Mouse (Mus musculus): Measurements from ENCODE around the gene Olfr750.

The Olfr750 gene

DNA sequence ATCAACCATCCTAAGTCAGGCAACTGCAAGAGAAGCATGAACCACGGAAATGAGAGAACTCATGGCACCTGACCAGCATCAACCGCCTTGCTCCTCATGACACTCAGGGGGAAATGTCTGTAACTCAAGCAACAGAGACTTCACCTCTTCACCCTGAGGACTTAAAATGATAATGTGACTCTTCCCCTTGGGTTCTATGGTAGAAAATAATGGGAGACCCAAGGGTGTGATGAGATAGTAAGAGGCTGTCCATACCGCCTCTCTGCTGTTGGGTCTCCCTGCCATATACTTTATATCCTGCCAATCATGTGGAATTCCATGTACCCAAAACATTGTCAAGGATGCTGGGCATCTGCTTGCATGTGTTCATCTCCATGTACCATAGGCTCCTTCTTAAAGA, at the start of gene Olfr750:
Olfr750 (minus strand) TSS at position 101 of the 400 bp plus-strand sequence.
- DNase-seq (ENCODE audit: low spot score): no peak

GRCm38 (mm10) chr14:51113916-51114560, 39.8 kb upstream of the Olfr750 start, which contains the start of gene Eddm3b:
TSS of gene Eddm3b (plus strand) at chr14:51114426.
- no peak for DNase-seq (ENCODE audit: low spot score)

- no peak for DNase-seq (ENCODE audit: low spot score)
These were observed 39.2 kb upstream of the Olfr750 start for GRCm38 (mm10) chr14:51113476-51113875.

DNA sequence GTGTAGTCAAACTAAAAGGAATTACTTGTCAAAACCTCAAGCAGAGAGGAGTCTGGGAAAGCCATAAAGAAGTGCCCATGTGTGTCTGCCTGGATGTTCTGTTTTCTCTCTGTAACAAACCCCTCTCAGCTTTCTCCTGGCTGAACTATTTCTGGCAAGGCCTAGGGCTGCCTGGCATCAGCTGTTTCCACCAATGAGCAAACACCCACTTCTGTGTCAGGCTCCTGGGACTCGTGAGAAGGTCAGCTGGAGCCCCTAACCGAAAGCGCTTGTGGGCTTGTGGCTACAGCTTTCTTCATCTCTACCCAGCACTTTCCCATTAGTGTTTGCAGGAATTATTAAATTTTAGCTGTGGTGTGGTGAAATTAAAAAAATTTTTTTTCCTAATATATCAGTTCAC, 37.7 kb upstream of the Olfr750 start:
- DNase-seq (ENCODE audit: low spot score): no peak

DNA sequence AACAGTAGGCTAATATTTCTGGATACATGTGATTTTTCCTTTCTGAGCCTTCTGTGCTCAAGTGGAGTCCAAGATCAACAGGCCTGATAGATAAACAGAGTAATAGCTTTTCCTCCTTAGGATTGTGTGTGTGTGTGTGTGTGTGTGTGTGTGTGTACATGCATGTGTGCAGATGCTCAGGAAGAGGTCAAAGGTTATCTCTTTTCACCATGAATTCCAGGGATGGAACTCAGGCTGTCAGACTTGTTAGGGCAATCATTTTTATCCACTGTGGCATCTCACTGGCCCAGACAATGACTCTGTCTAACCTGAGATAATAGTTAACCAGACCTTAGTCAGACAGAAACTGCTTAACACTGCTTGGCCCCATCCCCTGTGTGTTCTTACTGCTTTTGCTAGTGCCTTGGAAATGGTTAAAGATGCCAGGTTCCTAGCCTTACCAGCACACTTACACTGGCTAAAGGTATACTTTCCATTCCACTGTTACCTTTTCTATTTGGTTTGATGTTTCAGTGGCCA, 32.3 kb upstream of the Olfr750 start:
- DNase-seq (ENCODE audit: low spot score): no peak

GRCm38 (mm10) chr14:51104366-51104765, 30.1 kb upstream of the Olfr750 start:
- DNase-seq (ENCODE audit: low spot score): no peak

DNA sequence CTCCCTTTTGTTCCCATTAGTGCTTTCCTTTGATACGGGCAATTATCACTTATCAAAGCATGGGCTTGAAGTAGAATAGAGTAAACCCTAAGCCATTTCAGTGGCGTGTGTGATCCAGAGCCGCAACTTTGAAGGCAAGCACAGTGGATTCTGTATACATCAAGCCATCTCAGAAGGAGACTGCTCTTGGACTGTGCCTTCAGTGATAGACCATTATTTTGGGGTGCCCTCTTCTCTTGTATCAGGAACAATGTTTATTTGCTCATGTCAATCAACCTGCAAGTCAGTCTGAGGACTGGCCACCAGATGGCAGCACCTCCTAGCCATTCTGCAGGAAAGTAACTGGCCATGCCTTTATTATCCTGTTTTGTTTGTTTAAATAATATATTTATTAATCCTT, 29.0 kb upstream of the Olfr750 start:
- DNase-seq (ENCODE audit: low spot score): peak; percentile 15

- no peak for DNase-seq (ENCODE audit: low spot score)
These were observed 27.0 kb upstream of the Olfr750 start for GRCm38 (mm10) chr14:51101284-51101683.

- DNase-seq (ENCODE audit: low spot score): no peak
These were observed 24.7 kb upstream of the Olfr750 start for GRCm38 (mm10) chr14:51098921-51099320.

- DNase-seq (ENCODE audit: low spot score): peak; percentile 49
These were observed 24.1 kb upstream of the Olfr750 start for GRCm38 (mm10) chr14:51098300-51098699.

DNA sequence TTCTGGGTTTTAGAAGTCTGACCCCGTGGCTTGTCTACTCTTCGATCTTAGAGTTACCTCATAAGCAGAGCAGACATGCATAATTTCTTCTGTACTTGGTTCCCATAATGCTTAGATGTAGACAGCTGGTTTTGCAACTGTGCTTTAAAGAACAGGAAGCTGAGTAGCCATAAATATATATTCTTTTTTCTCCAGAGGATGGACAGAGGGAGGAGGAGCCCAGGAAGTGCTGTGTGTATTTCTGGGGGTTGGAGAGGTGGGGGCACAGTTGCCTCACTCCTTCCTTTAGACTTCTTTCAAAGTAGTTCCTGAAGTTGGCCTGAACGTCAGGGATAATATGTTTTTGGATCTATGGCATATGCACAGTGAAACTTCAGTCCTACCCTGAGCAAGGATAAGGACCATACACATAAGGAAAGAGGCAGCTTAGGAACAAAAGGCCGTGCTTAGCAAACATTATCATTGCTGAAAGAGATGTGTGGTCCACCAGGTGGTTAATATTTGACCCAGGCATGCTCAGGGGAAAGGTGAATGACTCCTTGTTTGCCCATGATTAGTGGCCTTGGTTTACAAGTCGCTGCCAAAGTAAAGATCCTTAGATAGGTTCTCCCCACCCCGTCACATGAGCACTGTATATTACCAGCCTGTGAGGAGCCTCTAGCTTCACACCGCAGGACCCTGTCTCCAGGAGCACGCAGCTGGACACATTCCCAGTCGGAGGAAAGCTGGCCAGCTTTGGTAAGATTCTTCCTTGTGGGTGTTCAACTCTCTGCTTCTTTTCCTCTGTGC, 21.7 kb upstream of the Olfr750 start:
- no peak for DNase-seq (ENCODE audit: low spot score)

DNA sequence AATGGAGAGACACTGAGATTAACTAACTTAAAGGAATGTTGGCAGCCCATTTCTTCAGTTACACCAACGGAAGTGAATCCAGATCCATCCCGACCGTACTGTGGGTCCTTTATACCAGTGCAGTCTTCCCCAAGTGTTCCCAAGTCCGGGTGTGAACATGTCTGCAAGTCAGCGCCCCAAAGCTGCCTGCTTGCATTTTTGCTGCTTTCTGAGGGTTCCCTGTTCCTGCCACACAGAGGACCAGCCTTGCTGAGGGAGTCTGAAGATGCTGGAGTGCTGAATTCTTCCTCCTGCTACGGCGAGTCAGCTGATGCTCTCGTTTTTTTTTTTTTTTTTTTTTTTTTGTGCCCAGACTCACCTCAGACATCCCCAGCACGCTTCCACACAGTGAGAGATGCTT, 20.7 kb upstream of the Olfr750 start:
- no peak for DNase-seq (ENCODE audit: low spot score)

DNA sequence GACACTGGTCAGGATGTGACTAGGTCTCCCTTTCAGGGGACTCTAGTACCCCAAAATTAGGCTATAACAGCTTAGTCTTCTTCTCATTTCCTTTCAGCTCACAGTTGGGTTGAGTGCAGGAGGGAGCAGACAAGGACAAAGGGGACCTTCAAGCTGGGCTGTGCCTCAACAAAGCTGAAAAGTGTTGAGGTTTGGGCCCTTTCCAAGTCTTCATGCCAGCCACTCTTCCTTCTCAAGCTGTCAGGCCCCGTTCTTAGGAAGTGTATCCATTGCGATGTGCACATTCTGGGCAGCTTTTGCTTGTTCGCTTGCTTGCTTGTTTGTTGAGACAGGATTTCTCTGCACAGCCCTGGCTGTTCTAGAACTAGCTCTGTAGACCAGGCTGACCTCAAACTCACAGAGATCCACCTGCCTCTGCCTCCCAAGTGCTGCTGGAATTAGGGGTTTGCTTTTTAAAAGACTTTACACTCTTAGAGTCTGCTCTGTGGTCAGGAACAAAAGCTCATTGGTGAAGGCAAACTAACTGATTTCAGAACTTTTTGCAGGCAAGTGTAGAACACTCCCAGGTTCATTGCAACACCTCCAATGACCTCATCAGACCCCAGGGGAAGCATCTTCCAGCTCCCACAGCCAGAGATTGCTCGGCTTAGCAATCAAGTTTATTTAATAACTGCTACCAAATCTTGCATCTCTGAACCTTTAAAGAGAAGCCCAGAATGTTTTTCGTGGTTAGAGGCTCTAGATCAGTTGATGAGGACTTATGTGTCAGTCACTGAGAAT, 20.1 kb upstream of the Olfr750 start:
- no peak for DNase-seq (ENCODE audit: low spot score)

GRCm38 (mm10) chr14:51093496-51093895, 19.3 kb upstream of the Olfr750 start:
- no peak for DNase-seq (ENCODE audit: low spot score)

GRCm38 (mm10) chr14:51092073-51092620, 17.9 kb upstream of the Olfr750 start:
- no peak for DNase-seq (ENCODE audit: low spot score)

- no peak for DNase-seq (ENCODE audit: low spot score)
These were observed 17.0 kb upstream of the Olfr750 start, which contains the start of the genes Rnase4 and Ang for GRCm38 (mm10) chr14:51090921-51091900. TSS of gene Rnase4 (plus strand) at chr14:51091077. TSS of gene Ang (plus strand) at chr14:51091150.

DNA sequence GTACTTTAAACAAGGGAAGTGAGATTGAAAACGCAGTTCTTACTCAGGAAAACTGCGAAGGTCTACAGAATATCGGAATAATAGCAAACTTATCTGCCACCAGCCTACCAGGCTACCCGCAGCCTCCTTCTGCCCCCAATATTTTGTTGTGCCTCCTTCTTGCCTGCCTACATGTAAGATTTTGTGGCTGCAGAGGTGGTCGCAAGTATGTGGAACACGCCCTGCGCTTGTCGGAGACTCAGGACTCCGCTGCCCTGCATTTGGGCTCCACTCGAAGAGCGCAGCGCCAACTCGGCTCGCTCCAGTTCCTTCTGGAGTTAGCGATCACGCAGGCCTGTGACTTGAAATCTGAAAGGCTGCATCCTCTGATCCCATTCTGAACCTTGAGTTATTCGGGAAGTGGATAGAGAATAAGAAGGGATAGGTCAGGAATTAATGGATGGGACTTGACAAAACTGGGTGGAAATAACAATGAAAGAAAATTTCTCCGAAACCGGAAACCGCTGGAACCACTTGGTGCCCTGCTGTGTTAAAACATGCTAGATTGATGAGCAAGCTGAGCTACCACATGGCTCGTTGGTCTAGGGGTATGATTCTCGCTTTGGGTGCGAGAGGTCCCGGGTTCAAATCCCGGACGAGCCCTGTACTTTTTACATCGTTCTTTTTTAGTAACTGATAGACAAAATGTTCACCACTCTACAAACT, 16.0 kb upstream of the Olfr750 start:
- DNase-seq (ENCODE audit: low spot score): peak; percentile 87

- no peak for DNase-seq (ENCODE audit: low spot score)
These were observed 15.4 kb upstream of the Olfr750 start for GRCm38 (mm10) chr14:51089674-51090076.

- peak; percentile 97 for DNase-seq (ENCODE audit: low spot score)
These were observed 14.9 kb upstream of the Olfr750 start for GRCm38 (mm10) chr14:51088970-51089673.

Data from MN1 (cell line).